Mouse (Mus musculus): ENCODE measurements around the gene Piwil1. TPM values are rescaled to one million over a fixed set of nuclear protein-coding genes. Genes with fewer than 3 reads are reported as not detected.
A peak's percentile ranks its signal among the peaks of the same experiment; 100 is the strongest.
"Not testable (repeated sequence)": the region's sequence is repeated elsewhere in the genome, so short reads cannot be mapped to it uniquely, and the experiment has no call there.

Piwil1 gene
- polyA plus RNA-seq, 1 experiment from 2014 or later: not detected

DNA sequence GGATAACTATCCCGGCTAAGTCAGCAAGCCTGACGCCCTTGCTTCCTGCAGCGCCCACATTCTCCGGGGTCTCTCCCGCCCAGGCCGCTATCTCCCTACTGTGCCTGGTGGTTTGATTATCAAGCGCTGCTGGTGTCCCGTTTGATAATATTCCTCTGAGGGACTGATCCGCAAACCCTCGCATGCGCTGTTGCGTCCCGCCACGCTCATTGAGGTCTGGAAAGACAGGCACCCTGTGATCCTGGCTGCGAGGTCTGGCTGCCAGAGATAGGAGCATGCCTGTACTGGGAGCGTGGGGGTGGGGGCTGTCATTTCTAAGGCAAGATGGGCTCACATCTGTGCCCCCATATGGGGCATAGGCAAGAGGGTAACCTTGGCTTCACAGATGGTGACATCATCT is 12.8 kb downstream of the Piwil1 start:
- no peak for DNase-seq (ENCODE audit: low spot score)
- no peaks in the 10 kb centered on the region for H3K27me3 ChIP-seq (ENCODE audit: insufficient read depth, poor library complexity, severe bottlenecking)
- 75% methylated on average over 16 of the region's 16 CpGs for WGBS
- H3K27ac ChIP-seq: no peak overlapping the region
- no peaks in the 10 kb centered on the region for H3K36me3 ChIP-seq
- H3K4me3 ChIP-seq: no peak overlapping the region
- H3K4me1 ChIP-seq (replicated peaks): peaks cover 5% of the 10 kb centered on the region
- H3K9me3 ChIP-seq: 0 out of 2 replicates have a peak, but pooled peaks cover 5% of the 10 kb centered on the region

- H3K9me3 ChIP-seq; H3K4me1 ChIP-seq (replicated peaks); H3K36me3 ChIP-seq; H3K27ac ChIP-seq; H3K4me3 ChIP-seq; H3K27me3 ChIP-seq (ENCODE audit: insufficient read depth, poor library complexity, severe bottlenecking); DNase-seq (ENCODE audit: low spot score): not testable (repeated sequence)
- 91% methylated on average over 11 of the region's 11 CpGs for WGBS
Measured at GRCm38 (mm10) chr5:128720461-128720860, 18.1 kb downstream of the Piwil1 start.

DNA sequence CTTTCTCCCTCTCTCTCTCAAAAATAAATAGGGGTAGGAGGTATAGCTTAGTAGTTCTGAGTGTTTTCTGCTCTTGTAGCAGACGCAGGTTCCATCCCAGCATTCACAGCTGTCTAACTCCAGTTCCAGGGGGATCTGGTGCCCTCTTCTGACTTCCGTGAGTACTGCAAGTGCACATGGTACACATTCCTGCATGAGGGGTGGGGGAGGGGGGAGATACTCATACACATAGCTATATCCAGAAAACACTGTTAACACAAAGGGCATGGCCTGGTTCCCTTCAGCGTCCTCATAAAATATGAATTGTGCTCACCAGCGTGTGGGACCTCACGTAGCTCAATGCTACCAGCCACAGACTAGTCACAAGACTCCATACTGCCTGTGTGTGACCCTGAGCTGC is 27.0 kb downstream of the Piwil1 start:
- Histone ChIP-seq H3K27me3 (ENCODE audit: insufficient read depth, poor library complexity, severe bottlenecking) (no peaks in the 10 kb centered on the region), H3K27ac (no peak overlapping the region), H3K9me3 (no peaks in the 10 kb centered on the region), H3K4me1 (replicated peaks) (0 out of 2 replicates have a peak, but pooled peaks cover 3% of the 10 kb centered on the region), H3K4me3 (no peak overlapping the region), H3K36me3 (no peaks in the 10 kb centered on the region)
- peak; percentile 53 for DNase-seq (ENCODE audit: low spot score)
- WGBS: 73% methylated on average over 5 of the region's 5 CpGs

- Histone ChIP-seq H3K4me3 (no peak overlapping the region), H3K36me3 (no peaks in the 10 kb centered on the region), H3K27ac (no peak overlapping the region), H3K27me3 (ENCODE audit: insufficient read depth, poor library complexity, severe bottlenecking) (no peaks in the 10 kb centered on the region), H3K9me3 (no peaks in the 10 kb centered on the region), H3K4me1 (replicated peaks) (0 out of 2 replicates have a peak, but pooled peaks cover 3% of the 10 kb centered on the region)
- WGBS: 44% methylated on average over 5 of the region's 5 CpGs
- DNase-seq (ENCODE audit: low spot score): peak; percentile 67
Measured at GRCm38 (mm10) chr5:128730634-128731033, 28.3 kb downstream of the Piwil1 start.

DNA sequence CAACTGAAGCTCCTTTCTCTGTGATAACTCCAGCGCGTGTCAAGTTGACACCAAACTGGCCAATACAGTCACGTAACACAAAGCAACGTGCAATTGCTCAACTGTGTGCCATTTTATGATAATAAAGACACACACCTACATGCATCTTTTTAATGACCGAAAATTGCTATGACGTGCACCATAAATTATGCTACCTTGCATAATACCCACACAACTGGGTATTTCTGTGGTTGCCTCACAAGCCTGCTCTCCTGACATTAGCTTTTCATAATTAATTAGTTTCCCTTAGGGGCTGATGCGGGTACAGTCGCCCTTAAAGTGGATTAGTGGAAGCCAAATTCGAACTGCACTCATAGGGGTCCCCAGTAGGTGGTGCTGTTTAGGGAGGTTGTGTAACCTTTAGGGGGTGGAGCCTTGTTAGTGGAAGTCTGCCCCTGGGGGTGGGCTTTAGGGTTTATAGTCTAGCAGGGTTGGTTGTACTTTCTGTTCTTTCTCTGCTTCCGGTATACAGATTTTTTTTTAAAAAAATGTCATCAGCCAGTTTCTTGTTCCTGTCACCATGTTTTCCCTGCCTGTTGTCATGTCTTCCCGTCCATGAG is 30.2 kb downstream of the Piwil1 start:
- WGBS: 74% methylated on average over 11 of the region's 11 CpGs
- no peak for DNase-seq (ENCODE audit: low spot score)
- 0 out of 2 replicates have a peak, but pooled peaks cover 3% of the 10 kb centered on the region for H3K4me1 ChIP-seq (replicated peaks)
- H3K27ac ChIP-seq: no peak overlapping the region
- H3K9me3 ChIP-seq: no peaks in the 10 kb centered on the region
- H3K4me3 ChIP-seq: no peak overlapping the region
- peaks cover 3% of the 10 kb centered on the region; the same call in 1 of the 2 replicates for H3K27me3 ChIP-seq (ENCODE audit: insufficient read depth, poor library complexity, severe bottlenecking)
- H3K36me3 ChIP-seq: no peaks in the 10 kb centered on the region

GRCm38 (mm10) chr5:128733955-128734354 is 31.6 kb downstream of the Piwil1 start:
- DNase-seq (ENCODE audit: low spot score): peak; percentile 60
- Histone ChIP-seq H3K27me3 (ENCODE audit: insufficient read depth, poor library complexity, severe bottlenecking) (peaks cover 16% of the 10 kb centered on the region), H3K4me1 (replicated peaks) (peaks cover 5% of the 10 kb centered on the region), H3K27ac (no peak overlapping the region), H3K36me3 (no peaks in the 10 kb centered on the region), H3K9me3 (no peaks in the 10 kb centered on the region), H3K4me3 (no peak overlapping the region)
- WGBS: 3% methylated on average over 6 of the region's 6 CpGs

GRCm38 (mm10) chr5:128735921-128736320 is 33.6 kb downstream of the Piwil1 start:
- WGBS: 80% methylated on average over 22 of the region's 22 CpGs
- peaks cover 28% of the 10 kb centered on the region for H3K27me3 ChIP-seq (ENCODE audit: insufficient read depth, poor library complexity, severe bottlenecking)
- no peak overlapping the region for H3K27ac ChIP-seq
- DNase-seq (ENCODE audit: low spot score): no peak
- no peak overlapping the region for H3K4me3 ChIP-seq
- H3K9me3 ChIP-seq: no peaks in the 10 kb centered on the region
- peaks cover 15% of the 10 kb centered on the region for H3K4me1 ChIP-seq (replicated peaks)
- H3K36me3 ChIP-seq: no peaks in the 10 kb centered on the region

DNA sequence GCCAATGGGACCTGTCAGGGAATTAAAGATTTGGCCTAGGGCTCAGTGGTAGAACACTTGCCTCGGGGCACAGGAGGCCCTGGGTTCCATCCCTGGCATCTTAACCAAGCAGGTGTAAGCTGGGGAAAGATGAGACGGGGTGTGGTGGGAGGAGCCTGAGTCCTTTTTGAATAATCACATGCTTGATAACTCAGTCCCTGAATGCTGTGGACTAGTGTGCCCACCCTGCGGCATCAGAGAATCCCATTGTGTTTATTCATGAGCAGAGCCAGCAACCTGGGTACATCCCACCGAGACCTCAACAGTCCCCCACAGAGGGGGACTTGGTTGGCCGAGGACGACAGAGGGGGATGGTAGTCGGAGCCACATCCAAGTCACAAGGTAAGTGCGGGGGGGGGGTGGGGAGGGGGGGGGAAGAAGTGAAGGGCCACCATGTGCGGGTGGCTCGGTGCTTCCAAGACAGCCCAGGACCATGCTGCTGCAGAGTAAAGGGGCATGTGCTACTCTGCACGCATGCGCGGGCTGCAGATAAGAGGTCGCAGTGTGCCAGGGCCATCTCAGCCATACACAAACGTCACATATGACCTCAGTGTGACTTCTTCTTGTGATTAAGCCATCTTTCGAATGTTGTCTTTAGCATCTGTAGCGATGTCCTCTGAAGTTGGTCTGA is 37.0 kb downstream of the Piwil1 start:
- no peak overlapping the region for H3K27ac ChIP-seq
- peak overlapping the region; percentile 36 for H3K4me3 ChIP-seq
- H3K36me3 ChIP-seq: no peaks in the 10 kb centered on the region
- 27% methylated on average over 16 of the region's 17 CpGs for WGBS
- peak; percentile 22 for DNase-seq (ENCODE audit: low spot score)
- no peaks in the 10 kb centered on the region for H3K9me3 ChIP-seq
- H3K27me3 ChIP-seq (ENCODE audit: insufficient read depth, poor library complexity, severe bottlenecking): peaks cover 36% of the 10 kb centered on the region
- peaks cover 15% of the 10 kb centered on the region for H3K4me1 ChIP-seq (replicated peaks)

GRCm38 (mm10) chr5:128739838-128740171 is 37.5 kb downstream of the Piwil1 start:
- Histone ChIP-seq H3K27ac (no peak overlapping the region), H3K36me3 (no peaks in the 10 kb centered on the region), H3K9me3 (no peaks in the 10 kb centered on the region), H3K4me1 (replicated peaks) (peaks cover 15% of the 10 kb centered on the region), H3K4me3 (peak overlapping the region; percentile 36), H3K27me3 (ENCODE audit: insufficient read depth, poor library complexity, severe bottlenecking) (peaks cover 36% of the 10 kb centered on the region)
- no peak for DNase-seq (ENCODE audit: low spot score)
- WGBS: 31% methylated on average over 8 of the region's 8 CpGs

- Histone ChIP-seq H3K27ac (no peak overlapping the region), H3K9me3 (no peaks in the 10 kb centered on the region), H3K4me1 (replicated peaks) (peaks cover 17% of the 10 kb centered on the region), H3K4me3 (no peak overlapping the region), H3K27me3 (ENCODE audit: insufficient read depth, poor library complexity, severe bottlenecking) (peaks cover 15% of the 10 kb centered on the region), H3K36me3 (no peaks in the 10 kb centered on the region)
- no peak for DNase-seq (ENCODE audit: low spot score)
- 86% methylated on average over 6 of the region's 6 CpGs for WGBS
Measured at GRCm38 (mm10) chr5:128744351-128744750, 42.0 kb downstream of the Piwil1 start.

DNA sequence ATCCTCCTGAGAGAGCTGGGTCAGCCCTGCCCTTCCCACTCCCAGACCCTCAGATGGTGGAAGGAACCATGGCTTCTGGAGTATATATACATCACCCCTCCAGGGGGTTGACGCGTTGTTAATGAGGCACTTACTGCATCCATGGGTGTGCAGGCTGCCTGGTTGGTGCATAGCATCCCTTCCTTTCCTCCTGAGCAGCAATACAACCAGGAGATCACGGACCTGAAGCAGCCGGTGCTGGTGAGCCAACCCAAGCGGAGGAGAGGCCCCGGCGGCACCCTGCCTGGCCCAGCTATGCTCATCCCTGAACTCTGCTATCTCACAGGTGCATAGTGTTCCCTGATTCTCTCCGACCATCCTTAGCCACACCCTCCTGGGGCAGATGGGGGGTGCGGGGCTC is 42.9 kb downstream of the Piwil1 start:
- H3K9me3 ChIP-seq: no peaks in the 10 kb centered on the region
- no peak overlapping the region for H3K4me3 ChIP-seq
- H3K27ac ChIP-seq: no peak overlapping the region
- peaks cover 14% of the 10 kb centered on the region for H3K27me3 ChIP-seq (ENCODE audit: insufficient read depth, poor library complexity, severe bottlenecking)
- peaks cover 9% of the 10 kb centered on the region for H3K4me1 ChIP-seq (replicated peaks)
- no peak for DNase-seq (ENCODE audit: low spot score)
- no peaks in the 10 kb centered on the region for H3K36me3 ChIP-seq
- WGBS: 79% methylated on average over 9 of the region's 9 CpGs

GRCm38 (mm10) chr5:128746261-128746660 is 43.9 kb downstream of the Piwil1 start:
- Histone ChIP-seq H3K27me3 (ENCODE audit: insufficient read depth, poor library complexity, severe bottlenecking) (peaks cover 5% of the 10 kb centered on the region; the same call in 1 of the 2 replicates), H3K9me3 (no peaks in the 10 kb centered on the region), H3K36me3 (no peaks in the 10 kb centered on the region), H3K27ac (no peak overlapping the region), H3K4me1 (replicated peaks) (peaks cover 9% of the 10 kb centered on the region), H3K4me3 (no peak overlapping the region)
- 86% methylated on average over 8 of the region's 8 CpGs for WGBS
- no peak for DNase-seq (ENCODE audit: low spot score)

- H3K4me3 ChIP-seq: no peak overlapping the region
- H3K27me3 ChIP-seq (ENCODE audit: insufficient read depth, poor library complexity, severe bottlenecking): no peaks in the 10 kb centered on the region
- H3K36me3 ChIP-seq: no peaks in the 10 kb centered on the region
- peaks cover 13% of the 10 kb centered on the region for H3K4me1 ChIP-seq (replicated peaks)
- WGBS: 46% methylated on average over 8 of the region's 8 CpGs
- no peaks in the 10 kb centered on the region for H3K9me3 ChIP-seq
- H3K27ac ChIP-seq: 0 out of 2 replicates have a peak overlapping the region, but pooled peaks have one; percentile 68
- DNase-seq (ENCODE audit: low spot score): peak; percentile 41
Measured at GRCm38 (mm10) chr5:128761118-128761517, 58.8 kb downstream of the Piwil1 start.

All from hindbrain, embryonic 10.5 days (tissue).